Mouse (Mus musculus) MEL-GATA-1-ER (cell line): ENCODE results near the gene Tmem110.

Experiments
- DNase-seq: peaks from one replicate; pipeline ENCODE4 v3.0.0-alpha.2; 2012; ENCODE audit warnings: low read depth; ENCODE audit errors: extremely low read depth

Gene Tmem110

DNA sequence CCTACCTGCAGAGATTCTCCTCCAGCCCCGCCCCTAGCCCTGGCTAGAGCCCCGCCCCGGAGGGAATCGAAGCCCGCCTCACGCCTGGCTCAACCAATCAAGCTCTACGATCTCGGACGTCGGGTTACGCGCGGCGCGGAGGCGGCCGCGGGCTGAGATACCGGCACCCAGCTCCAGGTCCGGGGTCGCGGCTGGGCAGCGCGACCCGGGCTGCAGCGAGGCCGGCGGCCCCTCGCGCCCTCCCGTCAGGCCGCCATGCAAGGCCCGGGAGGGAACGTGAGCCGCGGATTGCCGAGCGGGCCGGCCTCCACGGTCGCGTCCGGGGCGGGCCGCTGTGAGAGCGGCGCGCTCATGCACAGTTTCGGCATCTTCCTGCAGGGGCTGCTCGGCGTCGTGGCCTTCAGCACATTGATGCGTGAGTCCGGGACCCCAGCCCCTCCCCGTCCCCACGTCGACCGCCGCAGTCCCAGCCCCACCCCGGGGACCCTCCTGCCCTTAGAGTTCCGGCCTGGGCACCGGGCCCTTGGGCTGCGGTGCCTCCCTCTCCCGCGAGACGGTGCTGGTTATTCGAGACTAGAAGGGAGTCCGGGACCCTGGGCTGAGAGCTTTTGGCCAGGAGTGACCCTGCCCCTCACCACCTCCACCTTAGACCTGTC, at the start of gene Tmem110:
Gene Tmem110, plus strand, starts transcription at position 115 of the 656 bp plus-strand sequence.
- DNase-seq = peak; percentile 26

DNA sequence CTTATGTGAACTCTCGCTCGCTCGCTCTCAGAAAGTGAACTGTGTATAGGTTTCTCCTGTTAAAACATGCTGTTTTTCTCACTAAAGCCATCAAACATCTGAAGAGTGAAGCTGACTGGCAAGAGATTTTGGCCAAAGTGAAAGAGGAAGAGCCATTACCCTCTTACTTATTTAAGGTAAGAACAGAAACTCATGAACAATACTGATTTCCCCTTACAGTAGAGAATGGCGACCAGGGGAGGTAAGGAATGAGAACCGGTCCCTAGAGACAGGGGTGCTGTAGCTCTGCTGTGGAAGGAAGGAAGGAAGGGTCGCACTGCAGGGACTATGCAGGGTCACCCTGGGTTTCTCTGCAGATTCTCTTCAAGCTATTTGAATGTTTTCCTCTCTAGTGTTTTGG, 40.8 kb upstream of the Tmem110 start:
- no peak for DNase-seq

DNA sequence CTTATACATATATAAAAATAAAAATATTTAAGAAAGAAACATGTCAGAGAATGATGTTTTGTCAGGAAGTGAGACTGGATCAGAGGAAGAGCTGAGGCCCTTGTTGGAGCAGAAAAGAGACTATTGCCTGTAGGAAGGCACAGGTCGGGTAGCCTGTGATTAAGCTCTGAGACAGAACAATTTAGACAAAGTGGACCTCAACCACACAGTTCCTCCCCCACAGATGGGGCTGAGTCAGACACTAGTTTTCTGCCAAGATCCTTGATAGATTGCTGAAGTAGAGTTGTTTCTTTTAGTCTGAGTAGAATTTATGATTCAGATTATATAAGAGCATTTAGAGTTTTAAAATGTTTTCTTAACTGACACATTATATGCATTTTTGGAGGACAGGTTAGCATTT, 35.9 kb upstream of the Tmem110 start:
- no peak for DNase-seq

DNA sequence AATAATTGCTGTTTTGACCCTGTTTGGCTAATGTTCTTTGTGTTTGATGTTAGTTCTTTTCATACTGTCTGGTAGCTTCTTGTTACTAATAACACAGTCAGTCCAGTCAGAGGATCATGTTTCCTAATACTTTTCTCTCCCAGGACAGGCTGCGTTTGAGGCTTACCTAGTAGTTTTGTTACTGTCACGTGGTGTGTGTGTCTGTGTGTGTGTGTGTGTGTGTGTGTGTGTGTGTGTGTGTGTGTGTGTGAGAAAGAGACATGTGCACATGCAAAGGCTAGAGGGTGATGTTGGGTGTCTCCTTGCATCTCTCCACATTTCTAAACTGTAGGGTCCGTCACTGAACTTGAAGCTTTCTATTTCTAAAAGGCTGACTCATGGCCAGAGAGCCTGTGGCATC, 32.5 kb upstream of the Tmem110 start:
- no peak for DNase-seq

DNA sequence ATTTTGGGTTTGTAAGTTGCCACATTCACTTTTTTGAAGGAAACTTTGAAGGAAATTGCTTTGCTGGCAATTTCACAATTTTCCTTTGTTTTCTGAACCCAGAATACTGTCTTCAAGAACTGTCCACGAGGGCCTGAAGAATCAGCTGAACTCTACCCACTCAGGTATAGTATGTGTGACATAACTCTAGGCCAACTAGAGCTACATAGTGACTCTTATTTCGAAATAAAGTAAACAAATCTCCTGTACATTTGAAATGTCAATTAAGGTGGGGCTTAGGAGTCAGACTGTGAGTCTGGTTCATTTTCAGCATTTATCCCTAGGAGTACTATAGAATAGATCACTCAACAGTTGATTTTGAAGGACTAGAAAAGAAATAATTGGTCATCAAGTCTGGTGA, 23.6 kb upstream of the Tmem110 start:
- DNase-seq = no peak

DNA sequence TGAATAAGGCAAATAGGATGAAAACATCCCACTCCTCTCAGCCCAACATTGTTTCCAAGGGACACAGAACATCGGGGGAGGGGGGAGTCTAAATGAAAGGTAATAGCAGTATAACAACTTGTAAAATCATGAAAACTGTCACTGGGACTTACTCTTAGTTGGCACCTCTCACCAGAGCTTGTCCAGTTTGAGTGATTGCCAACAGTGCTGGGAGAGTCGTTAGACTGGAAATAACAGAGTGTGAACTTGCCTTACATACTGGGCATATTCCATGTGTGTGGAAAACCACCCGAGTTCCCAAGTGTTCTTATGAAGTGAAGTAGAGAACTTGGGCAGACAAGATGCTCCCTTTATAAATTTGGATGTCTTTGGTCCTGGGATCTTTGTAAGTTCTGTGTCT, 4.3 kb upstream of the Tmem110 start:
- DNase-seq = no peak

DNA sequence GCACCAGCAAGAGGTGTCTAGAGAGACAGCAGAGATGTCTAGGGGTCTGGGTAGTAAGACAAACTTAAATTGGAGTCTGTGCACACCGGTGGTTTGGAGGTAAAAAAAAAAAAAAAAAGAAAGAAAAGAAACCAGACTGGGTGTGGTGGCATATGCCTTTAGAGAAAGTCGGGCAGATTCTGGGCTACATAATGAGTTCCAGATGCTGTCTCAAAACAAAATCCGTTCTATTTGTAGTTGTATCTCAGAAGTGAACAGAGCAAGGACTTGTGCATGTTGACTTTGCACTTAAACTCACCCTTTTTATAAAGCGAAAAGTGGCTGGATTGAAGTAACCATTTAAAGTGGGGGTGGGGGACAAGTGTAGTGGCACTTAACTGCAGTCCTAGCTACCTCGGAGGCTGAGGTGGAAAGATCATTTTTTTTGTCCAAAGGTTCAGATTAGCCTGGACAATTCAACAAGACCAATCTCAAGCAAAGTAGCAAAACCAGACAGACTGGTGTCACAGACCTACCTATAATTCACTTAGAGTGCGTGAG, 864 bp upstream of the Tmem110 start:
- no peak for DNase-seq

DNA sequence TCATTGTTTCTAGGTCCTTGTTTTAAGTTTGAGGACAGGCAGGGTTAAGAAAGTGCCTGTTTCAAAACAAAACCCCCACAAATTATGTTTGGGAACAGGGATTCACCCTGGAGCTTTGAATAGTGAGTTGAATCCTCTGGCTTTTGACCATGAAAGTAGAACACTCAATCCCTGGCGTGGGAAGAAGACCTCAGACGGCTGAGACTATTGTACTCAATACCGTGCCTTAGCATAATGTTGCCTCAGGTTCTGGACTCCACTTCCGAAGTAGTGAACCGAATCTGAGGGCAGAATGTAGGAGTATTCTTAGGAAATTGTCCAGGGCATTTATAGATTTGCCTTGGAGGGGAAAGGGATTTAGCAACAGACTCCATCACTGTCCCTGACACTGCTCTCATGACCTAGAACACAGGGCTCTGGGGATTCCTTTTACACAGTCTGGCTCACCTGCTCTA, 342 bp upstream of the Tmem110 start:
- no peak for DNase-seq

DNA sequence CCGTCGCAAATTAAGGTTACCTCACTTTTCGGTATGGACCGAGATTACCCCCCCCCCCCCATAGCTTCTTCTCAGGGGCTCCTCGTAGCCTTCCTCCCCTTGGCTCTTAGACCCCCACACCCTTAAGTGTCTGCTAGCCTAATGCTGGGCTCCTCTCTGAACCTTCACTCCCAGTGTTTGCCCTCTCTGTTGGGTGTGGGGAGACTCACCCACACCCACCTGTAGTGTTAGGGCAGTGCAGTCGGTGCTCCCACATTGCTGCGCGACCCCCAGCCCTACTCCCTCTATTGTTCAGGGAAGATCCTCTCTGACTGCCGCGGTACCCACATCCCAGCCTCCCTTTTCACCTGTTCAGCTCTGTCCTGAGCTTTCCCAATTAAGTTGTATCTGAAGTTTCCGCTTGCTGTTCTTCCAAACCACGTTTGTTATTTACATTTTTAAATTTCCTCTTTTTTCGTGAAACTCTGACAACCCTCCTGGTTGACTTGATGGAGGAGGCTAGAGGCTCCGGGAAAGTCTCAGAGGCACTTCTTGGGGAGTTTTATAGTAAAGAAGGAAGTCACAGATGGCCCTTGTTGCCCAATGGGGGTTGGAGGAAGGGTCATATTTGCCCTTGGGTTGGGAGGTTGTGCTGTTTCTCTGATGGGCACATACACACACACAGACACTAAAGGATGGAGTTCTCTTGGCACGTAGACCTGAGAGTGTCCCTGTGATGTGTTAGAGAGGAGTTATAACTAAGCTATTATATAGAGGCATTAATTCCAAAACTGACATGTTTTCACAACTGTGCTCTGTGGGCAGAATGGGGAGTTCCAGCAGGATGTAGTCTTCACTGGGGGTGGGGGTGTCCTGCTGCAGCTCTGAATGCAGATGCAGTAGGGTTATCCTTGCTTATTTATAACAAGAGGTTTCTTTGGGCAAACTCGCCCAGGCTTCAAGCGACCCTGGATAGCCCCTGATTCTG, 1.1 kb downstream of the Tmem110 start:
- DNase-seq = peak; percentile 18

DNA sequence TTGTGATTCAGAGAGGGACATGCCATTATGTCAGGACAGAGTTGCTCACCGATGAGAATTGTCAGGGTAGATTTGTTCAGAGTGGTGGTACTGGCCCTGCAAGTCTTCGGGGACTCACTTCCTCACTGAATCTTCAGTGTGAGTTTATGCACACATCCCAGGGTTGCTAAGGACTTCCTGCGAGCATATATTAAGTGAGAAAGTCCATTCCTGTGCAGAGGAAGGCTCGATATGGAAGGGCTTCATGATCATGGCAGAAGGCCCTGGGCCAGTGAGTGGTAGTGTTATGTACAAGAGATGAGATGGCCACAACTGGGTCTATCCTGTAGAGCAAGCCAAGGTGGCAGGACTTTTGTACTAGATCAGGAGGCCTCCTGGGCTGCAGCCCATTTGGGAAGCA, 2.1 kb downstream of the Tmem110 start:
- DNase-seq = no peak

DNA sequence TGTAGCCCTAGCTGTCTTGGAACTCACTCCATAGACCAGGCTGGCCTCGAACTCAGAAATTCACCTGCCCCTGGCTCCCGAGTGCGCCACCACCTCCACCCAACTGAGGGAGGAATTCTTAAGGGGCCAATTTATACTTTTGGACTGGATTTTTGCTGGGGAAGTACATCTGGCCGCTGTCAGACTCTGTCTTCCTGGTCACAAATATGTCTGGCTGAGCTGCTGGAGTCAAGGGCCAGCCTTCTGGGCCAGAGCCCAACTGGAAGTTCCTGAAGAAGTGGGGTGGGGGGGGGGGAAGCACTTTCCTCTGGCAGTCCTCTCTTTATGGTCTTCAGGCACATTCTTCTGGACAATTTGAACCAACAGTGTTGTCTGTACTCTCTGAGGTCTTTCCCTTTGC, 2.7 kb downstream of the Tmem110 start:
- DNase-seq = no peak

DNA sequence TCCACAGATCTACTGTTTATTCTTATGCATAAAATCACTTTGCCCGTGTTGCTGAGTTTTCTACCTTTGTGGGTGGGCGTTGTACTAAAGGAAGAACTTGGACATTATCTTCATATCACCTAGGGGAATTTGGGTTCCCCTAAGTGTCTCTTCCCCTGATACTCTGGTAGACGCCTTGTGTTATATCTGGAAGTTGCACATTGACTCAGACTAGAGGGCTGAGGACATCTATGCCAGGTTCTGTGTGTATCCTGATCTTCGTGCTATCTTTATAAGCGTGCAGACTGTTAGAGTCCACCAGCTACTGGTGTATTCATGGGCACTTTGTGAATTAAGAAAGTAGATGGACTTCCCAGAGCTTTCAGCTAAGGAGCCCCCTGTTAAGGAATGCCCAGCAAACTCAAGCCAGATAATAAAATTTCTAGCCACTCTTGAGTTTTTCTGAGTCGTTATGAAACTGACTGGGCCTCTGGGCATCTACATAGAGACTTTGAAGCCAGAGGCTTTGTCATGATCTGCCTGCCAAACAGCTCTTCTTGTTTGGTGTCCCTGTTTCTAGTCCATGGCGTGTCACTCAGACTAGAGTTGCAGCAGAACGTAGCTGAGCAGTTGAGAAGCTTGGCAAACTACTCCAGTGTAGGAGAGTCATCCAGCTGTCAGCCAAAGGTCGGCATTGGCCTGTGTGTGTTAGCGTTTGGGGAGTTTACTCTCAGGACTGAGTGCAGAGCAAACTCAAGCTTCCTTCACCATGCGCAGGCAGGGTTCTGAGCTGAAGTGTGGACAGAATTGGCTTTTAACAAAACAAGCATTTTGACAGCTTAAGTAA, 3.5 kb downstream of the Tmem110 start:
- DNase-seq = peak; percentile 55

DNA sequence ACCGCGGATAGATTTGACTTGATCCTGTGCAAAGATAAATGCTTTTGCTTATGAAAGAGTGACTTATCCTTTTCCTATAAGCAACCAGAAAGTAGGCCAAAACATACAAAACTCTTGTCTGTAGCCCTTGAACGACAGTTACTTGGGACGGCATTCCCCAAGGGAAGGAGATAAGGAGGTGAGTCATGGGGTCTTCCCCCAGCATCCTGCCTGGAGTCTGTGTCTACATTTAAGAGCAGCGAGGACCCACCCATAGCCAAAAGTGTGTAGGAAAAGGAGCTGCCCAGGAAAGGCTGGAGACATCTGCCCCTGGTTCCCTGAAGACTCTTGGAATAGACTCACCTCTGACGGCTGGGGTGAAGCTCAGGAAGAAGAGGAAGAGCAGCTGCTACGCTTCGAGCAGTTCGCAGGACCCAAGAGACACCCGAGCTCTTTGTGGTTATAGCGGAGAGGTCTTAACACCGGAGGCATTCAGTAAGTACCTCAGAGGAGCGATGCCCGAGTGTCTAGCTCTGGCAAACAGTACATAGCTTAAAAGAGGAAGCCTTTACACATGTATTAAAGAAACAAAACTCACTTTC, 12.1 kb downstream of the Tmem110 start:
- no peak for DNase-seq

DNA sequence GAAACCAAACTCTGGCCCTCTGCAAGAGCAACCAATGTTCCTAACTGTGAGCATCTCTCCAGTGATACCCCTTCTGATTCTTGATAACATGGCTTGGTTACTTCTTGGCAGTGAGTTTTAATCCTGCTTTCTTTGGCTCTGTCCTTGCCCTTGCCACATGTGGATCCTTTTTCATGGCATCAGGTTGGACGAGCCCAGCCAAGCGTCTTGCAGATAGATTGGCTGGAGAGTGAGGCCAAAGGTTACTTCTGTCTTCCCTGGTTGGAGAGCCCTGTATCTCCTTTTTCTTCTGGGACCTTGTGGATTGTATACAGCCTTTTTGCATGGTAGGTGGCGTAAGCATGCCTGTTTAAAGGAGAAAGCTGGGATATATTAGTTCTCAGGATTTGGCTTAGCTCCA, 18.3 kb downstream of the Tmem110 start:
- no peak for DNase-seq

DNA sequence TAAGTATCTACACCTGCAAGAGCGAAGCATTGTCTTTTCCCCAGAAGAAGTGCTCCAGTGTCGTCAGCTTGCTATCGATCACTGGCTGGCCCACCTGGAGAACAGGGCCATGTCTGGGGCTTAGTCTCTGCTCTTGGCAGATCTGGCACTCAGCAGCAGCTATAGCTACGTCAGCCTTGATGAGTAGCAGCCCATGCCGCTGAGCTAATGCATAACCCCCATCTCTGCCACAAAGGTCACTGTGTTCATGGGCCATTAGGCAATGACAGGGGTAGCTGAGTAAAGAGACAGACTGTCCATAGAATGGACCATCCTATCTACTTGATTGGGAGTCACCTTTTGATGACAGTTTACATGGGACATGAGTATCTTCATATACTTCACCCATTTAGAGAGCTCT, 25.1 kb downstream of the Tmem110 start:
- DNase-seq = no peak

DNA sequence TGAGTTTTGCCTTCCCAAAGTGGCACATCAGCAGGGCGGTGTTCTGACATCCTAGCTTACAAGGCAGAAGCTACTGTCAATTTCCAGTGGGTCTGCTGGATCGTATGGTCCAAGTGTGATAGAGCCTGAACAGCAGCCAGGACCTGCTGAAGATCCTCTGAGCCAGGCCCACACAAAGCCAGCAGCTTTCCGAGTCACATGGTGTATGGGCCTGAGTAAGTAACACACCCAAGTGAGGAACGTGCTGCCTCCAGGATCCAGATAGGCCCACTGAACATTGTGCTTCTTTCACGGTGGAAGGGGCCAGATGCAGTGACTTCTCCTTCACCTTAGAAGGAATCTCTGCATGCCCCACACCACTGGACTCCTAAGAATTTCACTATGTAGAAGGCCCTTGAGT, 26.9 kb downstream of the Tmem110 start:
- no peak for DNase-seq

DNA sequence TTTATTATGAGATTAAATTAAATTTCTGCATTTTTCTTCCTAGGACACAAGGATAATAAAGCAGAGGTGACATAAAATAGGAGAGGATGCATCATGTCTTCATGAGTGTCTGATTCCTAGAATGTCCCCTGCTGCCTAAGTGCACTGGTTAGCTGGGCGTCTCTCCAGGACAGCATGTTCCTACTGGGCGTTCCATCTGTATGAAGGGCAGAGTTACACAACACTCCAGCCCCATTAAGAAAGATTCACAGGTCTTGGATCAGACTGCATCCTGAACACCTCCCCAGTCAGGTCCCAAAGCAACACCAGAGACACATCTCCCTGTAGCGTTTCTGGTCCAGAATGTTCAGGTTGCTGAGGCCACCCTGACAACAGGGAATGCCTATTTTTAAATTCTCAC, 29.9 kb downstream of the Tmem110 start:
- no peak for DNase-seq

DNA sequence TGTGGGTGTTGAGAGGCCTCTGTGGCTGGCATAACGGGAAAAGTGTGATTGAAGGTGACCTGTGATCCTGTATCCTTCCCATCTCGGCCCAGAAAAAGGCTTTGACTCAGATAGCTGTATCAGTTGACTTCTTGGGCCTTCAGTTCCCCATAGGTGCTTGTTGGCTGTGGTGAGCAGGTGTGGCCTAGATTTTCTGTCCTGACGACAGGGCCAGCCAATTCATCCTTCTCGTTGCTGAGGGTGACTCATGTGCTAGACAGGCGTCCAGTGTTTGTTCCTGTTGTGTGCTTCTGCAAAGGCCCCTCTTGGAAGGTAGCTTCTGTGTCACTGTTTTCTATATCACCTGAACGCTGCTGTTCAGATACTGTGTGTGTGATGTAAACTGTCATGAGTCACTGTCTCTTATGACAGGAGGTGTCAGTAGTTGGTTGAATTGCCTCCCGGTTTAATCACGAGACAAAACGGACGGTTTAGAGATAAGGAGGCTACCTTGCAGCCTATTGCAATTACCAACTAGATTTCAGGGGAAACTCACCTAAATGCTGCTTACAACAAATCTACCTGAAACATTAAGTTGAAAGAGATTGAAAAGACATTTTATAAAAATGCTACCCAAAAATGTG, 31.6 kb downstream of the Tmem110 start:
- DNase-seq = no peak

DNA sequence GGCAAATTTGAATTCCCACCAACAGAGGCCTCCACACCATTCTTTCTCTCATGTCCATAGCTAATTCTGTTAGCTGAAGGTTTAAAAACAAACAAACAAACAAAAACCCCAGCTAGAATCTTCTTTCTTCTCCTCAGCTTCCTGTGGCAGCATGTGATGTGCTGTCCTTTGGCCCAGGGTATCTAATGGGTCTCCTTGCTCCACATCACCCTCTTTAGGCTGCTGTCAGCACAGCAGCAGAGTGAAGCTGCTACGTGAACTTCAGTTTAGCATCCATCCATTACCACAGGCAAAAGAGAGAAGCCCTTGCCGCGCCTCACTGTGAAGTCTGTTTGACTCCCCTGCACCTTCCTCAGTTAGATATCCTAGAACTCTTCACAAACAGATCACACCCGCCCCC, 32.6 kb downstream of the Tmem110 start:
- DNase-seq = no peak

DNA sequence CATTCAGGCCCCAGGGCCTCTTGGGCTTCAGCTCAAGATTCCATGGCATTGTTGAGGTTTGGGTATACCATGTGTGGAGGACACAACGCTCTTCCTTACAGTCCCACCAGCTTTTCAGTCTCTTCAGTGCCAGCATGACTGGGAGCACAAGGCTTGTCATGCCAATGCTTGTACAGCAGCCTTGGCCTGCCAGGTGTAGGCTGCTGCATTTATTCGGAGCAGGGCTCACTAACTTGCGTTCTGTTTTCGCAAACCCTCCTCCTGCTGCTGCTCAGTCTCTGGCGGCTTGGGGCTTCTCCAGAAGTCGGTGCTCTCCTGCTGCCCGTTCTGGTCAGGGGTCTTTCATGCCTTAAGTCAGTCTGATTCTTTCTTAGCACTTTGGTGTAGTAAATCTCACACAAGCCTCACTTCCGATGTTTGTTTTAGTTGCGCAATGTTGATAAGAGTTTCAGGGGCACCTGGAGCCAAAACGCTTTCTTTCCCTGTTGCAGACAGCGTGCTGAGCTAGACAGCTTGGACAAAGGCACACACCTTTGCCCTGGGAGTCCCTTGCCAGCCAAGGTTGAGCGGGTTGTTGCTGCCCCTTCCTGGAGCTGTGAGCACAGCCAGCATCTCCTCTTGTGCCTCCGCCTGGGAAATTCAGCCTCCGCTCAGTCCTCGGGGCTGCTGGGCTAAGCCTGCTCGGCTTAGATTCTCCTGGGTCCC, 36.2 kb downstream of the Tmem110 start:
- DNase-seq = no peak
